Mouse (Mus musculus): ENCODE data around the gene Apeh. TPM values are rescaled to one million over a fixed set of nuclear protein-coding genes. Genes with fewer than 3 reads are reported as not detected.

Apeh gene
- polyA plus RNA-seq, 1 experiment from 2014 or later = 195 TPM

DNA sequence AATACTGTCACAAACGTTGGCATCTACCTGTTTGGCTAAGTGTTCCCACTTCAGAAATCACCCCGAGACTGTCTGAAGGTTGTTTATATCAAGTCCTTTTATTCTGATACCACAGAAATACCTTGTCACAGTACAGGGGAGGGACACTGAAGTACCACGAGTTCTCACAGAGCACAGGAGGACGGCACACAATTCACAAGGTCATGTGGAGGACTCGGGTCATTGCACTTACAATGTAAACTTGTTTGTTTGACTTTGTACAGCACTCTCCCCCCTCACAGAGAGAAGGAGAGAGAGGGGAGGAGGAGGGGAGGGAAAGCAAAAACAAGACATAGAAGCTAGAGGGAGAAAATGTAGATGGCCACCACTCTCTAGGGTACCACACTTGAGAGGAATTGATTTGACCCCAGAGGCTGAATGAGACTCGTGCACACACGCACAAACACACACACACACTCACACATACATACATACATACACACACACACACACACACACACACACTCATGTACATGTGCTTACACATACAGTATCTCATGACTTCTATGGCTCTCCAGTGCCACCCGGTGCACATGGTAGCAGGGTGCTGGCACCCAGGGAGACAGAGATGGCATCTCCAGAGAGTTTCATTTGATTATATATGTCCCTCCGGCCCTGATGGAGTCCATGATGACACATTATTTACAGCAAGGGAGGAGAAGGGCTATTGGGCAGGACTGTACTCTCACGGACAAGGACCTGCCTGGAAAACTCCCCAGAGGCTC is 1.7 kb upstream of the Apeh start:
- Histone ChIP-seq H3K4me1 (replicated peaks) (peaks cover 68% of the 10 kb centered on the region), H3K27me3 (no peaks in the 10 kb centered on the region), H3K4me2 (peak overlapping the region; percentile 92), H3K36me3 (peaks cover 52% of the 10 kb centered on the region), H3K4me3 (replicated peaks) (peak overlapping the region; percentile 95), H3K27ac (peak overlapping the region; percentile 100), H3K9me3 (replicated peaks) (no peaks in the 10 kb centered on the region), H3K9ac (peak overlapping the region; percentile 98)
- 43% methylated on average over 10 of the region's 10 CpGs for WGBS (ENCODE audit: insufficient replicate concordance)
- ATAC-seq (ENCODE audit: low read depth) = no peak
- no peak for DNase-seq

GRCm38 (mm10) chr9:108095518-108095917 is 1.1 kb upstream of the Apeh start:
- H3K27ac ChIP-seq = peak overlapping the region; percentile 100
- ATAC-seq (ENCODE audit: low read depth) (peak; percentile 2; the same call in 1 of the 2 replicates), DNase-seq (peak; percentile 72)
- no peaks in the 10 kb centered on the region for H3K9me3 ChIP-seq (replicated peaks)
- H3K4me3 ChIP-seq (replicated peaks) = peak overlapping the region; percentile 95
- peak overlapping the region; percentile 98 for H3K9ac ChIP-seq
- peak overlapping the region; percentile 92 for H3K4me2 ChIP-seq
- H3K36me3 ChIP-seq = peaks cover 52% of the 10 kb centered on the region
- H3K27me3 ChIP-seq = no peaks in the 10 kb centered on the region
- H3K4me1 ChIP-seq (replicated peaks) = peaks cover 71% of the 10 kb centered on the region
- 3% methylated on average over 3 of the region's 3 CpGs for WGBS (ENCODE audit: insufficient replicate concordance)

DNA sequence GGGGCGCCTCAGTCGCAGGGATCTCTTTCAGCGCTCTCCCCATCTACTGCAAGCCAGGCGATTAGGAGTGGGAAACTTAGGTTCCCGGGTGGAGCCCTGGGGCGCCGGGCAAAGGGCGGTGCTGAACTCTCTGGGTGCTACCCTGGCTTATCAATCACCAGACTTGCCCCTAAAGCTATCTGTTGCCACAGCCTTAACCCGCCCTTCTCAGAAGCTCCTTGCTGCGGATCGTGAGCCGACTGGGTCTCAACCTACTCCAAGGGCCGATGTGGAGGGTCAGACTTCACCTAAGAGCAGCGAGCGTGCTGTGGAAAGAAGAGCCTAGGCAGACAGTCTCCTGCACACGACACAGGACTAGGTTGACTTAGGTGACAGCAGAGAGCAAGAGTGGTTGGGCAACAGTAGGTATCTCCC is 599 bp upstream of the Apeh start:
- under 1% methylated on average over 16 of the region's 16 CpGs for WGBS (ENCODE audit: insufficient replicate concordance)
- H3K4me3 ChIP-seq (replicated peaks) = peak overlapping the region; percentile 95
- H3K36me3 ChIP-seq = peaks cover 57% of the 10 kb centered on the region

DNA sequence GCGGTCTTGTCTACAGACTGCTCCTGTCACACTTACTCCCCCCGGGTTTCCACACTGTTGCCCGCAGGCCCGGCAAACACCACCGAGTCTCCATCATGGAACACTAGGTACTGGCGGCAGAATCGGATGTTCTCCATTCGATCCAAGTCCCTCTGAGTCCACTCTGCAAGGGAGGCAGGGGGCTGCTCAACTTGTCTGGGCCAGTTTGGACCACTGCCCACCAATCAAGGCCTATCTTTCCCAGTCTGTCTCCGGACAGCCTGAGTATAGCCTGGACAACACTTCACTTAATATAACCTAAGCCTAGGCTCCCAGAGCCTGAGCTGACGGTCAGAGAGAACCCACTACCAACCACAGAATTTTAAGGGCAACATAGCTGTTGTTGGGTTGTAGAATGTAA is 820 bp downstream of the Apeh start:
- Histone ChIP-seq H3K36me3 (peaks cover 58% of the 10 kb centered on the region), H3K4me3 (replicated peaks) (peak overlapping the region; percentile 95), H3K27me3 (no peaks in the 10 kb centered on the region), H3K4me2 (peak overlapping the region; percentile 92), H3K27ac (peak overlapping the region; percentile 100), H3K9me3 (replicated peaks) (no peaks in the 10 kb centered on the region), H3K9ac (peak overlapping the region; percentile 98), H3K4me1 (replicated peaks) (peaks cover 68% of the 10 kb centered on the region)
- ATAC-seq (ENCODE audit: low read depth) = no peak
- DNase-seq = no peak
- 55% methylated on average over 10 of the region's 10 CpGs for WGBS (ENCODE audit: insufficient replicate concordance)

More for the DNA sequence above, 599 bp upstream of the Apeh start:
- Histone ChIP-seq H3K9me3 (replicated peaks) (no peaks in the 10 kb centered on the region), H3K27me3 (no peaks in the 10 kb centered on the region), H3K4me2 (peak overlapping the region; percentile 92), H3K27ac (peak overlapping the region; percentile 100), H3K9ac (peak overlapping the region; percentile 98), H3K4me1 (replicated peaks) (peaks cover 75% of the 10 kb centered on the region)
- DNase-seq (peak; percentile 93), ATAC-seq (ENCODE audit: low read depth) (peak; percentile 86)

DNA sequence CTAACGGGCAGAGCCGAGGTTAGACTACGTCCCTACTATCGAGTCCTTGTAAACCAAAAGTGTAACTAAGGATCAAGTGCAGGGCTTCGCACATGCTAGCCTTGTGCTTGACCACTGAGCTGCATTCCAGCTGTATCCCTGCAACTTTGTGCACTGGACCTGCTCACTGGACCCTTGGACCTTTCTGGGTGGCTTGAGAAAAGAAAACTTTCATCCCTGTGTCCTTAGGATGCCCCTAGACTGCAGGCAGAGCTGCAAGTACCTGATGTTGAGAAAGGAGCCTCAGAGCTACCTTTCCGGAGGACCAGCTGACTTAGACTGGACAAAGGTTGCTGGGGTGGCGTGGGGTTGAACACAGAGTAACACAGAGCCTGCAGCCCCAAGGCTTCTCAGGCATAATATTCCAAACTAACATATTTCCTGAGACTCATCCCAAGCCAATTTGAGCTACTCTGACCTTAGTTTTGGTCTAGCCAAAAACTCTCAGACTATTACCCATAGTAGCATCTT is 3.7 kb downstream of the Apeh start:
- WGBS (ENCODE audit: insufficient replicate concordance) = 93% methylated on average over 7 of the region's 7 CpGs
- Histone ChIP-seq H3K4me2 (no peak overlapping the region), H3K27me3 (no peaks in the 10 kb centered on the region), H3K9me3 (replicated peaks) (no peaks in the 10 kb centered on the region), H3K9ac (no peak overlapping the region), H3K36me3 (peaks cover 75% of the 10 kb centered on the region), H3K27ac (peak overlapping the region; percentile 45; the same call in 1 of the 2 replicates), H3K4me3 (replicated peaks) (no peak overlapping the region), H3K4me1 (replicated peaks) (peaks cover 65% of the 10 kb centered on the region)
- ATAC-seq (ENCODE audit: low read depth) (no peak), DNase-seq (no peak)

DNA sequence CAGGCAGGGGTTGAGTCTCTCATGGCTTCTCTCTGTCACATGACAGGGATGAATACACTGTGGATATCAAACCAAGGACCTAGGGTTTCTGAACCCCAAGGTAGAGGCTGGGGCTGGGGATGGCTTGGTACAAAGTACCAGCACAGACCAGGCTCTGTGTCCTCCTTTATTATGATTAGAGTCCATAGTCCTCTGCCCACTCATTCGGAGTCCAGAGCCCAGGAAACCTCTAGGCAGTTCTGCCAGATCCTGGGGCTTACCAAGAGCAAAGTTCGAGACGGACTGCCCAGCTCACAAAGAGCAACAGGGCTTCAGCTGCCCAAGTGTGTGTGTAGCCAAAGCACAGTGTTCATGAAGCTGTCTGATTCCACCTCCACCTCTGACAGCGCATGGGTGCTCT is 9.1 kb downstream of the Apeh start:
- peaks cover 10% of the 10 kb centered on the region; the same call in 1 of the 2 replicates for H3K27me3 ChIP-seq
- WGBS (ENCODE audit: insufficient replicate concordance) = 94% methylated on average over 4 of the region's 4 CpGs
- peak overlapping the region; percentile 99 for H3K9ac ChIP-seq
- peaks cover 86% of the 10 kb centered on the region for H3K4me1 ChIP-seq (replicated peaks)
- no peaks in the 10 kb centered on the region for H3K9me3 ChIP-seq (replicated peaks)
- H3K4me2 ChIP-seq = peak overlapping the region; percentile 91
- H3K27ac ChIP-seq = peak overlapping the region; percentile 100
- no peak for ATAC-seq (ENCODE audit: low read depth)
- DNase-seq = no peak
- peak overlapping the region; percentile 16; the same call in 1 of the 2 replicates for H3K4me3 ChIP-seq (replicated peaks)
- H3K36me3 ChIP-seq = peaks cover 81% of the 10 kb centered on the region

DNA sequence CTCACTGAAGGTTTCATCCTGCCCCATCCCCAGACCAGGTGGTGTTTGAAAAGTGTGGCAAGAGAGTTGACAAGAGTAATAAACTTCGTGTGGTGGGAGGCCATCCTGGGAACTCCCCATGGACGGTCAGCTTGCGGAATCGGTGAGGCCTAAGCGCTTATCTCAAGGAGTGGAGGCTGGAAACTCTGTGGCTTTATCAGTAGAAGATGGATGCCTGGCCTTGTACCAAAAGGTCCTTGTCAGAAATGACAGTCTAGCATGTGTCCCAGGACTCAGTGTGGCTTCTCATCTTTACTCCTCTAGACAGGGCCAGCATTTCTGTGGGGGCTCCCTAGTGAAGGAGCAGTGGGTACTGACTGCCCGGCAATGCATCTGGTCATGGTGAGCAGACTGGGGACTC is 10.8 kb downstream of the Apeh start:
- H3K4me3 ChIP-seq (replicated peaks) = peak overlapping the region; percentile 41

GRCm38 (mm10) chr9:108082988-108083431 is 11.4 kb downstream of the Apeh start, which contains the start of gene Rnf123:
Gene Rnf123, minus strand, starts transcription at chr9:108083346.
- peak; percentile 32 for ATAC-seq (ENCODE audit: low read depth)
- H3K9me3 ChIP-seq (replicated peaks) = no peaks in the 10 kb centered on the region
- DNase-seq = peak; percentile 55
- H3K4me1 ChIP-seq (replicated peaks) = peaks cover 90% of the 10 kb centered on the region
- peak within 1 kb of the TSS; percentile 41 for H3K4me3 ChIP-seq (replicated peaks)
- peaks cover 10% of the 10 kb centered on the region; the same call in 1 of the 2 replicates for H3K27me3 ChIP-seq
- 15% methylated on average over 12 of the region's 12 CpGs for WGBS (ENCODE audit: insufficient replicate concordance)
- peak within 1 kb of the TSS; percentile 100 for H3K27ac ChIP-seq
- H3K4me2 ChIP-seq = peak within 1 kb of the TSS; percentile 91
- H3K9ac ChIP-seq = peak within 1 kb of the TSS; percentile 99
- peaks cover 58% of the 10 kb centered on the region for H3K36me3 ChIP-seq

More for the DNA sequence above, 10.8 kb downstream of the Apeh start:
- Histone ChIP-seq H3K27ac (peak overlapping the region; percentile 100), H3K27me3 (peaks cover 10% of the 10 kb centered on the region; the same call in 1 of the 2 replicates), H3K36me3 (peaks cover 64% of the 10 kb centered on the region), H3K4me1 (replicated peaks) (peaks cover 89% of the 10 kb centered on the region), H3K4me2 (peak overlapping the region; percentile 91), H3K9ac (peak overlapping the region; percentile 99), H3K9me3 (replicated peaks) (no peaks in the 10 kb centered on the region)
- WGBS (ENCODE audit: insufficient replicate concordance) = 39% methylated on average over 6 of the region's 6 CpGs
- DNase-seq (peak; percentile 38), ATAC-seq (ENCODE audit: low read depth) (peak; percentile 3)

DNA sequence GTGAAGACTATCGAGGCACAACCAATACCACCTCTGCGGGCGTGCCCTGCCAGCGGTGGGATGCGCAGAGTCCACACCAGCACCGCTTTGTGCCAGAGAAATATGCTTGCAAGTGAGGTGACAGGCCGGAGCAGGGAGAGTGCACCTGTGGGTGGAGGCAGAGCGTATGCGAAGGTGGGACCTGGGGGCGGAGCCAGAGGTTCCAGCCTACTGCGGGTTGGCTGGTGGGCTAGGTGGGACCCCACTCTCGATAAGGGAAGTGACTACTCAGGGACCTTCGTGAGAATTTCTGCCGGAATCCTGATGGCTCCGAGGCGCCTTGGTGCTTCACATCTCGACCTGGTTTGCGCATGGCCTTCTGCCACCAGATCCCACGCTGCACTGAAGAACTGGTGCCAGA is 11.9 kb downstream of the Apeh start:
- H3K4me3 ChIP-seq (replicated peaks) = peak overlapping the region; percentile 41
- H3K9ac ChIP-seq = peak overlapping the region; percentile 99
- H3K27me3 ChIP-seq = peaks cover 10% of the 10 kb centered on the region; the same call in 1 of the 2 replicates
- H3K36me3 ChIP-seq = peaks cover 56% of the 10 kb centered on the region
- ATAC-seq (ENCODE audit: low read depth) (no peak), DNase-seq (peak; percentile 48)
- 10% methylated on average over 19 of the region's 19 CpGs for WGBS (ENCODE audit: insufficient replicate concordance)
- peaks cover 91% of the 10 kb centered on the region for H3K4me1 ChIP-seq (replicated peaks)
- H3K9me3 ChIP-seq (replicated peaks) = no peaks in the 10 kb centered on the region
- peak overlapping the region; percentile 91 for H3K4me2 ChIP-seq
- H3K27ac ChIP-seq = peak overlapping the region; percentile 100

DNA sequence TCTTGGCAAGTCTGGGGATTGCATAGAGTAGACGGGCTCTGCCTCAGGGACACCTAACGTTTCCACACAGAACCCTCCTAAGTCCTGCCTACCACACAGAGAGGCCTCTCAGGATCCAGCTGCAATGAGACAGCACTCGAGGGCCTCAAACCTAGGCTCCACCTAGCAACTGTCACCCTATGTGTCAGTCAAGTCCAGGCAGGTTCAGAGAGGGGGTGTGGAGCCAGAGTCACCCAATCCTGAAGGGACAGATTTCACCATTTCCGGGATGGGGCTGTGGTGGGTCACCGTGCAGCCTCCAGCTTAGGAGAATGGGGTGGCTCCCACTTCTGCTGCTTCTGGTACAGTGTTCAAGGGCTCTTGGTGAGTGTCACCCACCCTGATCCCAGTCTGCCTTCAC is 14.2 kb downstream of the Apeh start, which contains the start of gene Mst1:
Gene Mst1 (plus strand): TSS at position 269 of the 400 bp plus-strand sequence.
- peaks cover 55% of the 10 kb centered on the region for H3K36me3 ChIP-seq
- 17% methylated on average over 5 of the region's 5 CpGs for WGBS (ENCODE audit: insufficient replicate concordance)
- H3K4me1 ChIP-seq (replicated peaks) = peaks cover 89% of the 10 kb centered on the region
- DNase-seq (peak; percentile 89), ATAC-seq (ENCODE audit: low read depth) (peak; percentile 87)
- peak within 1 kb of the TSS; percentile 100 for H3K27ac ChIP-seq
- peaks cover 10% of the 10 kb centered on the region; the same call in 1 of the 2 replicates for H3K27me3 ChIP-seq
- H3K9ac ChIP-seq = peak within 1 kb of the TSS; percentile 99
- H3K4me3 ChIP-seq (replicated peaks) = peak within 1 kb of the TSS; percentile 88
- peak within 1 kb of the TSS; percentile 91 for H3K4me2 ChIP-seq
- no peaks in the 10 kb centered on the region for H3K9me3 ChIP-seq (replicated peaks)
